Mouse (Mus musculus): Measurements from ENCODE around the gene Zfp706. TPM values are rescaled to one million over a fixed set of nuclear protein-coding genes. Genes with fewer than 3 reads are reported as not detected.
A peak's percentile ranks its signal among the peaks of the same experiment; 100 is the strongest.

Gene Zfp706
- total RNA-seq, 2 experiments from 2014 or later: 222 TPM

DNA sequence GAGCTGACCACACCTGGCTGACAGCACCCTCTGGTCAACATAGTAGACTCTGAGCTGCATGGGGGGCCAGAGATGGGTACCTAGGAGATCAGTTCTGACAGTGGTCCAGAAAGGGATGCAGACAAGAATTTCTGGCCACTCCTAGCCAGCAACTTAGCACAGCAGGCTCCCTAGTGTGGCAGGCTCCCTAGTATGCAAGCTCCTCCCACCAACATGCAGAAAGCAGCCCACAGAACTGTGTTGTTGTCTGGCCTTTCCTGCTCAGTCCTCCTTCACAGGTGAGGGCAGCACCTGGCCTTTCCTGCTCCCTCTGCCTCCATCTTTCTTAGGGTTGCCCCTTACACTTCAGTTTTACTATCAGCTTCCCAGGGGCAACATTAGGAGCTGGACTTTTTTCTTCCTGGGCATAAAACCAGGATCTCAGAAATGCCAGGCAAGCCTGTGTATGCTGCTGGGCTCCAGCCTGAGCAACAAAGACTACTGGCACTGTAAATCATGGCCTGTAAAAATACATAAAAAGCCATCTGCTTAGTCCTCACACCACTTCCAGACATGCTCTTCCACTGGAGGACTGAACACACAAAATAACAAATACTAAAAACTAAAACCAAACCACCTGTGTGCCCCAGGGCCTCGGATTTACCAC is 22.5 kb downstream of the Zfp706 start:
- intact Hi-C loops (cut with DNase I): no loop called here

DNA sequence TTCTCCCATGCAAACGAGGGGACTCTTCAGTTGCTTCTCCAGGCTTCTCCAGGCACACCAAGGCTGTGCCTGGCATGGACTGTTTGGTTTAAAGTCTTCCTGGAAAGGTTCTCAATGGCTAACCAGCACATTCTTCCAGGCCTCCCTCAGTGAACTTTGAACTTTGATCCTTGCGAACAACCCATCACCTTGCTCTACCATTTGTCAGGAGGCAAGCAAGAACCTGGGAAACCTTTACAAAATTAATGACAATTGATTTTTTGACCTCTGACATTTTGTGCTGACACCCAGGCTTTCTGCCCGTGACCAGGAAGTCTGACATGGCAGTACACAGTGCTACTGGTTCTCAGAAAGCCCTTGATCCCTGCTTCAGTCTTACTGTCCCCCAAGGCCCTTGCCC is 24.1 kb downstream of the Zfp706 start:
- no peak for DNase-seq (ENCODE audit: low spot score in 2 of 2)
- intact Hi-C loops (cut with DNase I): no loop called here

More for the DNA sequence above, 22.5 kb downstream of the Zfp706 start:
- DNase-seq (ENCODE audit: low spot score in 2 of 2): no peak

- no peak for DNase-seq (ENCODE audit: low spot score in 2 of 2)
- intact Hi-C loops (cut with DNase I): no loop called here
Observed at GRCm38 (mm10) chr15:36980238-36980637, 27.3 kb downstream of the Zfp706 start.

GRCm38 (mm10) chr15:36979488-36980201 is 27.9 kb downstream of the Zfp706 start:
- intact Hi-C loops (cut with DNase I): no loop called here

GRCm38 (mm10) chr15:36979159-36979487 is 28.4 kb downstream of the Zfp706 start:
- intact Hi-C loops (cut with DNase I): no loop called here
- DNase-seq (ENCODE audit: low spot score in 2 of 2): no peak

More at GRCm38 (mm10) chr15:36979488-36980201, 27.9 kb downstream of the Zfp706 start:
- peak; percentile 72 to 85 for DNase-seq (ENCODE audit: low spot score in 2 of 2)

- intact Hi-C loops (cut with DNase I): no loop called here
- DNase-seq (ENCODE audit: low spot score in 2 of 2): no peak
Observed at GRCm38 (mm10) chr15:36977823-36978222, 29.8 kb downstream of the Zfp706 start.

DNA sequence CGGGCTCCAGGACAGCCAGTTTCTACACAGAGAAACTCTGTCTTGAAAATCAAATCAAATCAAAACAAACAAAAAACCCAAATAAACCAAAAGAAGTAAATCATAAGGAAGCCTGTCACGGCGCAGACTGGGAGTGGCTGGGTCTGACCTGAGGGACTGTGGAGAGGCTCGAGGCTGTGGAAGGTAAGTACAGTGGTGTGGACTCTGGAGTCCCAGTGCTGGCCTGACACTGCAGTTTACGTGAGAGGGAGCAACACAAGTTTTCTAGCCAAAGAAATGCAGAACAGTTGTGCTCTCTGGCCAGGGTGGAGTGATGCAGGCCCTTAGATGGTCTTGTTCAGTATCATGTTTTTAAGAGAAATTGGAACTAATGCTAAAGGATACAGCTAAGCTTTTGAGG is 31.9 kb downstream of the Zfp706 start:
- intact Hi-C loops (cut with DNase I): no loop called here
- no peak for DNase-seq (ENCODE audit: low spot score in 2 of 2)

DNA sequence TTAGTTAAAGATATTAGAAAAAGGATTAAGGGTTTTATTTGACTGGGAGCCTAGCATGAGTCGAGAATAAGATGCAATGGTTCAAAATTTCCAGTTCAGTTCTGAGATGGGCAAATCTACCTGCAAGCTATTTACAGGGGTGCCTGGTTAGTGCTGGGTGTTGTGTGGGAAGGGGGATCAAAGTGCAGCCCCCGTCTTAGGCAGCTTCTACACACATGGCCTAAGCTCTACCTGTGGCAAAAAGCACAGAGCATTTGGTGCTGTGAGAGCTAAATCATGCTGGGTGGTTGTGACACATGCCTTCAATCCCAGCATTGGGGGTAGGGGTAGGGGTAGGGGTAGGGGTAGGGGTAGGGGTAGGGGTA is 32.3 kb downstream of the Zfp706 start:
- intact Hi-C loops (cut with DNase I): no loop called here
- DNase-seq (ENCODE audit: low spot score in 2 of 2): no peak

GRCm38 (mm10) chr15:36974614-36975255 is 32.8 kb downstream of the Zfp706 start:
- no peak for DNase-seq (ENCODE audit: low spot score in 2 of 2)
- intact Hi-C loops (cut with DNase I): no loop called here

DNA sequence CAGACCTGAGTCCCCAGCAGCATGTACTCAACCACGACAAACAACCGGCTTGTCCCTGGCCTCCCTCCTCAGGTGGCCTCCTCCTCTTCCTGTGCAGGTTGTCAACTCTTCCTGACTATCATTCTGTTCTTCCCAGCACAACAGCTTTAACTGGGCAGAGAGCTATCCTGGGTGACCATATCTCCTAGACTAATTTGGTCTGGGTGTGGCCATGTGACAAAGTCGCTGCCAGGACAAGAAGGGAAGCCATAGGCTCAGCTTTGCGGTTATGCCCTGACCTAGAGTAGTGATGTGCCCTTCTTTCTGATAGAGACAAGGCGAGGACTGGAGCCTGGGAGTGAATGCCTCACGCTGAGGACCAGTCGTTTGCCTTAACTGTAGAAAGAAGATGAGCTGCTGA is 33.9 kb downstream of the Zfp706 start:
- DNase-seq (ENCODE audit: low spot score in 2 of 2): no peak
- intact Hi-C loops (cut with DNase I): no loop called here

DNA sequence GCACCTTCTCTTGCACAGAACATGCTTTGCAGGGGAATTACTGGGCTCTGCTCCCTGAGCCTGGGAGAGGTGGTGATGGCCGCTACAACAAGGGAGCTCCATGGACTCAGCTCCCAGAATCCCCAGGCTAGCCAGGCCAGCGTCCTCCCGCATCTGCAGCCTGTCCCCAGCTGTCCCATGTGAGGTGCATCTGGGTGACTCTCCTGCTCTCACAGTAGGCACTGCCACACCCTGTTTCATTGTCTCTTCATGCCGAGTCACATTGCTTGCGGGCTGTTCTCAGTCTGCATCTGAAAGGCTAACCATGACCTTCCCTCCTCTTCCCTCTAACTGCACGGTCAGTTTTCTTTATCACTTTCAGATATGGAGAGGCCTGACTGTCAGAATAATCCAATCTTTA is 34.3 kb downstream of the Zfp706 start:
- intact Hi-C loops (cut with DNase I): no loop called here
- DNase-seq (ENCODE audit: low spot score in 2 of 2): no peak

GRCm38 (mm10) chr15:36969794-36970193 is 37.8 kb downstream of the Zfp706 start:
- intact Hi-C loops (cut with DNase I): no loop called here
- no peak for DNase-seq (ENCODE audit: low spot score in 2 of 2)

GRCm38 (mm10) chr15:36968295-36968694 is 39.3 kb downstream of the Zfp706 start:
- DNase-seq (ENCODE audit: low spot score in 2 of 2): no peak
- intact Hi-C loops (cut with DNase I): no loop called here

GRCm38 (mm10) chr15:36967381-36968211 is 40.0 kb downstream of the Zfp706 start:
- peak; percentile 89 to 92 for DNase-seq (ENCODE audit: low spot score in 2 of 2)
- intact Hi-C loops (cut with DNase I): loop anchor here (1.0 to 2.0 kb wide), 3 partner anchors 29 to 175 kb away; partner anchors contain the start of gene Zfp706

GRCm38 (mm10) chr15:36966940-36967339 is 40.6 kb downstream of the Zfp706 start:
- DNase-seq (ENCODE audit: low spot score in 2 of 2): no peak
- intact Hi-C loops (cut with DNase I): loop anchor here (1.0 to 2.0 kb wide), 3 partner anchors 28 to 175 kb away; partner anchors contain the start of gene Zfp706

DNA sequence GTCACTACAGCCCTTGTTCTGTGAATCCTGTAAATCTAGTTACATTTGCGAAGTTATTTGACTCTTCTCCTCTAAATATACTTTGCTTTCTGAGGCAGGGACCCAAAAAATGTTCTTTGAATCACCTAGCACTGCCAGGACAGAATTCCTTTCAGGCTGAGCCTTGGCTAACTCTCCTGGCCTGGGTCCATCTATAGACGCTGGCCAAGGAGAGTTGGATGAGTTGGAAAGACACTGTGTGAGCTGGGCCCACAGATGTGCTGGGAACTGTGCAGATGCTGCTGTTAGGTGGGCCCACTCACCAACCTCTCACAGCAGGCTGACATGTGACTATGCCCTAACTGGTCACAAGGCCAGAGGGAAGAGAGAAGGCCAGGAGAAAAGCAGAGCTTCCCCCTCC is 41.1 kb downstream of the Zfp706 start:
- intact Hi-C loops (cut with DNase I): loop anchor here (2.0 kb wide), 2 partner anchors 28 to 40 kb away; partner anchors contain the start of gene Zfp706
- peak; percentile 42 to 46 for DNase-seq (ENCODE audit: low spot score in 2 of 2)

- no peak for DNase-seq (ENCODE audit: low spot score in 2 of 2)
- intact Hi-C loops (cut with DNase I): loop anchor here (2.0 kb wide), 2 partner anchors 27 to 41 kb away; partner anchors contain the start of gene Zfp706
Observed at GRCm38 (mm10) chr15:36965743-36966142, 41.8 kb downstream of the Zfp706 start.

GRCm38 (mm10) chr15:36962931-36963330 is 44.6 kb downstream of the Zfp706 start:
- no peak for DNase-seq (ENCODE audit: low spot score in 2 of 2)
- intact Hi-C loops (cut with DNase I): no loop called here

GRCm38 (mm10) chr15:36960876-36961237 is 46.7 kb downstream of the Zfp706 start:
- intact Hi-C loops (cut with DNase I): loop anchor here (1.0 kb wide), 1 partner anchor 18 kb away; no protein-coding TSS in a partner anchor
- DNase-seq (ENCODE audit: low spot score in 2 of 2): peak in 1 of 2 experiments; percentile 33
